ENCODE assay signal across 17 mouse cellular contexts in genomic region chr15:7863328-7863727, GRCm38 (mm10).
DNase-seq lines count a peak whose midpoint lies in the region; ATAC-seq lines count a peak whose summit lies in the region.
"Had no signal": no experiment of that assay in that cellular context is flagged by ENCODE, and none has a peak within 500 bp of the region (broad histone marks: within the 10 kb centered on the region; RNA-seq: fewer than 3 reads in every experiment).

No protein-coding gene starts in this region.

- no peak for DNase-seq in frontal cortex, postnatal 25 days (ENCODE audit: low spot score in 2 of 2)
- peak; percentile 11 for DNase-seq in right cerebral cortex, postnatal 14 days
- DNase-seq in right cerebral cortex, adult 2 months (ENCODE audit: low spot score in 2 of 2) = no peak
- DNase-seq in brain, adult 2 months (ENCODE audit: low read depth, low spot score) = peak; percentile 62
- DNase-seq in kidney, postnatal 10 days = no peak
- DNase-seq in retina, embryonic 14.5 days (ENCODE audit: low spot score) = no peak
- DNase-seq: adrenal gland, postnatal 10 days; cerebellum, adult 11 months; gastrocnemius, postnatal 10 days; kidney, adult 8-10 months; kidney, postnatal 14 days; layer of hippocampus, postnatal 36 days; thymus, adult 18-20 months; thymus, postnatal 4 days had no signal

- peak; percentile 83 for ATAC-seq in frontal cortex, adult (ENCODE audit: low TSS enrichment)
- ATAC-seq: inflammation-experienced regulatory T-cells, adult 6 months; lung, postnatal 0 days had no signal

Comparison
In these comparisons a context has a peak if more than half of its experiments do, and no peak if none do; other contexts are left out.
1. DNase-seq: peak in right cerebral cortex, postnatal 14 days (single experiment) and brain, adult 2 months (single experiment); none in frontal cortex, postnatal 25 days (0 of 2), right cerebral cortex, adult 2 months (0 of 2), kidney, postnatal 10 days (single experiment) and retina, embryonic 14.5 days (single experiment).